Mouse (Mus musculus) spleen, adult 2 months (tissue): Measurements from ENCODE around the gene Nalcn.

Source experiments
- CTCF ChIP-seq: fragments of 200-500 bp; IDR thresholded peaks from 2 replicates; pipeline ENCODE4 v1.5.1; 2011; ENCODE audit warnings: mild to moderate bottlenecking, inconsistent platforms; ENCODE audit not compliant: insufficient read depth, insufficient read length, insufficient replicate concordance; ENCODE audit errors: extremely low read depth
- POLR2A ChIP-seq: fragments of 200-500 bp; IDR thresholded peaks from 2 replicates; pipeline ENCODE4 v1.6.1; 2011; ENCODE audit warnings: low read depth, low read length, inconsistent platforms

DNA sequence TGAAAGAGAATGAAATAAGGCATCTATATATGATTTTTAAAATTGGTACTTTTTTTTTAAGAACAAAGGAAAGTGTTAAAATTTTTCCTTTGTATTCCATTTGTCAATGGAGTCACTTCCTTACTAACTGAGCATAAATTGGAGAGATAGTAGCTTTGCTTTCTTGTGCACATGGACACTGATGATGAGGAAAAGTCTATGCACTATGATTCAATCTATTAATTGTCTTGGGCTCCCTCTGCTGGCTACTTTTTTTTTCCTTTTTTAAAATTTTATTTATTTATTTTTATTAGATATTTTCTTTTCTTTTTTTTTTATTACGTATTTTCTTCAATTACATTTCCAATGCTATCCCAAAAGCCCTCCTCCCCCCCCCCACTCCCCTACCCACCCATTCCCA, 312.6 kb downstream of the Nalcn start:
- TF ChIP-seq CTCF: no peak
- no peak for TF ChIP-seq POLR2A
